Mouse (Mus musculus) 3134 (cell line): Measurements from ENCODE around the gene Cntnap5b.

Source experiments
- DNase-seq: peaks from one replicate; pipeline ENCODE4 v3.0.0-alpha.2; 2011; ENCODE audit warnings: low spot score; ENCODE audit not compliant: insufficient read length; ENCODE audit errors: extremely low read depth

The Cntnap5b gene

GRCm38 (mm10) chr1:100163588-100164357, 391.2 kb downstream of the Cntnap5b start:
- no peak for DNase-seq

DNA sequence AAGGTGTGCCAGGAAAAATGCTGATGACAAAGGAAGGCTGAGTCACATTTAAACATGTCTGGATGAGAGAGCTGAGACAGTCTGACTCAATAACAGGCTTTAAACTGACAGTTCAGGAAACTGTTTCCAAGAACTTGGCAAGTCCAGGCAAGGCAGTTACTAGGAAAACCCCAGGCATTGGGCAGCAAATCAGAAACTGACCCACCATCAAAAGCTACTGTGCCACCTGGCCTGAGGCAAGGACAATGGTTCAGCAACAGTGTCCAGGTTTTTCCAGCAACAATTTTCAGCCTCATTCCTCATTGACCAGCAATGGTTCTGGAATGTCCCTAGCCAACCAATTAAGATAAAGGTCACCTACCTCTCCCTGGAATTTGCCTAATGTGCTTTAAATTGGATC, 399.0 kb downstream of the Cntnap5b start:
- no peak for DNase-seq

DNA sequence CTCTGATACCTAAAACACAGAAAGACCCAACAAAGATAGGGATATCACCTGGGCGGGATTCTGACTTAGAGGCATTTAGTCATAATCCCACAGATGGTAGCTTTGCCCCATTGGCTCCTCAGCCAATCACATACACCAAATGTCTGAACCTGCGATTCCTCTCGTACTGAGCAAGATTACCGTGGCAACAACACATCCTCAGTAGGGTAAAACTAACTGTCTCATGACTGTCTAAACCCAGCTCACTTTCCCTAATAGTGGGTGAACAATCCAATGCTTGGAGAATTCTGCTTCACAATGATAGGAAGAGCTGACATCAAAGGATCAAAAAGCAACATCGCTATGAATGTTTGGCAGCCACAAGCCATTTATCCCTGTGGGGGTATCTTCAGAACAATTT, 407.5 kb downstream of the Cntnap5b start:
- peak; percentile 79 for DNase-seq

- no peak for DNase-seq
Observed at GRCm38 (mm10) chr1:100231980-100232608, 459.5 kb downstream of the Cntnap5b start.

- DNase-seq, result no peak
Observed at GRCm38 (mm10) chr1:100251964-100252363, 479.4 kb downstream of the Cntnap5b start.

DNA sequence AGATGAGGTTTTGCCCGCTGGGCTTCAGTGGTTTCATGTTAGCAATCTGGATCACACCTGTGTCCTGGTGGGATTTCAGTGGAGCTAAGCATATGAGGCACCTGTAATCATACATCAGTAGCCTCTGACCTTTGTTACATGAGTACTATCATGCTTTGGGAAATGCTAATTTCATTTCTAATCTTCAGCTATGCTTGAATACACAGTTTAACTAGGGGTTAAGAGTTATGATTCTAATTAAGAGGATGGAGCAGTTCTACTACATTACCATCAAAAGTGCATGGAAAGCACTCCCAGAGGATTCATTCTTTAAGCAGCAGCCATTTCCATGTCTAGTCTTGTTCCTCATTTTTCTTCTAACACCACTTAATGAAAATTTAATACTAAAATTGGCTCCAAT, 538.1 kb downstream of the Cntnap5b start:
- no peak for DNase-seq

DNA sequence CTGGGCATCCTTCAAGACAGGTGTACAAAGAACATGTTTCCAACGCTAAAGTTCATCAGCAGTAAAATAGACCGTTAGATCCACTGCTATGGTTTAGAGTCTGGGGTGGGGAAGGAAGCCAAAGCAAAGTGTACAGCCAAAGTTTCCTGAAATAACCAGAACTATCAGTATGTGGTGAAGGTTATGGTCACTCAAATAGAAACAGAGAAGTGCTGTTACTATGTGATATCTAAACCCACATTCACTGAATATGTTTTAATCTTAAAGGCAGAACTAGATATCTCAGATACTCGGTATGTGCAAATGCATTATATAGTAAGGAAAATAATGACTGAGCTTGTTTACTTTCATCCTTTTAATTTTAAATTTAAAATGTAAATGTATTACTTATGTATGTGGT, 558.5 kb downstream of the Cntnap5b start:
- DNase-seq, result no peak

GRCm38 (mm10) chr1:100369415-100370113, 597.0 kb downstream of the Cntnap5b start:
- no peak for DNase-seq

- no peak for DNase-seq
Observed at GRCm38 (mm10) chr1:100386252-100386651, 613.7 kb downstream of the Cntnap5b start.

- no peak for DNase-seq
Observed at GRCm38 (mm10) chr1:100394034-100394433, 621.5 kb downstream of the Cntnap5b start.

- DNase-seq, result no peak
Observed at GRCm38 (mm10) chr1:100416658-100417224, 644.2 kb downstream of the Cntnap5b start.

GRCm38 (mm10) chr1:100430038-100430774, 657.6 kb downstream of the Cntnap5b start:
- no peak for DNase-seq

DNA sequence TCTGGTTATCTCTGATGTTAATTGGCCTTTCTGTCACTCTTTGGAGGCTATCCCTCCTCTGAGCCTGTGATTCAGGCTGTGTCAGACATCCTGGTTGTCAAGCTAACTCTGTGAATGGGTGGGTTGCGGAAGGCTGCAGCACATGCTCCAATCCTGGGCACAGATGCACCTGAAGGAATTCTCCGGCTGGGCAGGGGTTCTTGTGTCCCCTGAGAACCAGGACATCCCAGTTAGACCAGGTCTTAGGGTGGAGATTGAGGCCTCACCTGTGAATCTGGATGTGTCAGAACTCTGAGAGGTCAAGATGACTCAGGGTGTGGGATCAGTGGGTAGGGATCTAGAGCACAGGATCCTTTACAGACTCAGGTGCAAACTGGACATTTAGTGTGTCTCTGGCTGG, 691.3 kb downstream of the Cntnap5b start:
- DNase-seq, result no peak

DNA sequence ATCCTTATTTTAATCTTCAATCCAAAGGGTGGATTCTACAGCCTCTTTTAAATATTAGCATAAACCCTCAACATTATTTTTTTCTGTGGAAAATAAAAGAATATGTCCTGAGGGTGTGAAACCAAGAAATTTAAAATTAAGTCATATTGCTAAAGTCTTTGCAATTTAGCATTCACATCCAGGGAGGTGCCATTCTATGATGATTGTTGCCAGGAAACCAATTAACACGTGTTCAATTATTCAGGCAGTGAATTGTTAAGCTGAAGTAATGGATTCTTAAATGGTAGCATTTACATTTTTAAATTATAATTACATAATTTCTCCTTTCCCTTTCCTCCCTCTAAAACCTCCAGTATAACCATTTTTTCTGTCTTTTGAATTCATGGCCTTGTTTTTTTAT, 692.7 kb downstream of the Cntnap5b start:
- no peak for DNase-seq

GRCm38 (mm10) chr1:100467595-100467994, 695.0 kb downstream of the Cntnap5b start:
- no peak for DNase-seq

DNA sequence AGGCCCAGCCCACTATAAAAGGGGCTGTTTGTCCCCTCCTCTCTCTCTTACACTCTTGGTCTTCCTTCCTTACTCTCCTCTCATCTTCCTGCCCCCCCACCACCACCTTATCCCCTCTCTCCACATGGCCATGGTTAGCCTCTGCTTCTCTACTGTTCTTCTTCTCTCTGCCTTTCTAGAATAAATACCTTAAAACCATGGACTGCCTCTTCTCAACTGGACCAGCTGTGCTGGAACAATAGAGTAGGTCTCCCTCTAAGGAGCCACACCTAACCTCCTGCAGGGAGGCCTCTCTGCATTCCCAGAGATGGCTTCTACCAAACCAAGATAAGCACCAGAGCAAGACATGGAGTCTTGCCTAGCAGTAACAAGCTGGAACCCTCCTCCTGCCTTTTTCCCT, 737.3 kb downstream of the Cntnap5b start:
- DNase-seq, result no peak
